Mouse (Mus musculus) G1E-ER4 (cell line): ENCODE measurements around the gene Slc4a4. TPM values are rescaled to one million over a fixed set of nuclear protein-coding genes. Genes with fewer than 3 reads are reported as not detected.

Experiments
- GATA1 ChIP-seq: IDR thresholded peaks from one replicate; pipeline ENCODE4 v1.8.0; 2012; ENCODE audit warnings: low read length, inconsistent platforms
- polyA plus RNA-seq: library from polyadenylated mRNA; stranded (reverse); fragments of >175 nt; gene quantifications from 2 replicates; pipeline ENCODE4 v1.2.3, GENCODE M21; 2012

Gene Slc4a4
- polyA plus RNA-seq, 1 experiment: not detected

DNA sequence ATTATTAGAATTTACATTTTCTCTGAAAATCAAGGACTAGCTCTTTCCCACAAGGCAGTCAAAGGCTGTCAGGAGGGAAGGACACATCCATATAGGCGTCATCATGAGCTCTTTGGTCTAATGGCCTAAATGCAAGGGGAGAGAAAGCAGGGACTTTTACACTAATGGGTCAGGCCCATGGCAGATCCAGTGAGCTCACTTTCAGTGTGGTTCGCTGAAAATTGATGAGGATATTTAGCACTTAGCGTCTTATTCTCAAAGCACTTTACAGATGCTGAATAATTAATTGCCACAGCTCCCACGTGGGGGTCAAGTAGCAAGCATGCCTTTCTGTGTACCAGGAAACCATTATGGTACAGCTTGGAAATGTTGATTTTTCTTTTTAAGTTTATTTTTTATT is 16.5 kb downstream of the Slc4a4 start:
- no peak for TF ChIP-seq GATA1

DNA sequence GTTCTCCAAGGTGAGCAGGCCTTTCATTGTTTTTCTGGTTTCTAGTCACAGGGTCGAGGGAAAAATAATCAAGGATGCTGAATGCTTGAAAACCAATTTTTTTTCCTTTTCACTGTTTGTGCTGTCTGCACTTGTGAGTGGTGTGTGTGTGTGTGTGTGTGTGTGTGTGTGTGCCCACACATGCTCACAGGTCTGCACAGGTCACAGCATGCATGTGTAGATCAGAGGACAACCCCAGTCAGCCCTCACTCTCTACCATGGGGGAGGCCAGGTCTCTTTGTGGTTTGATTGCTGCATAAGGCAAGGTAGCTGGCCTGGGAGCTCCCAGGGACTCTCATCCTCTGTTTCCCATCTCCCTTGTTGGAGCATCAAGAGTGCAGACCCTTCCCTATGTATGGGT is 16.9 kb downstream of the Slc4a4 start:
- no peak for TF ChIP-seq GATA1

GRCm38 (mm10) chr5:88904841-88905240 is 18.2 kb downstream of the Slc4a4 start:
- TF ChIP-seq GATA1: no peak

GRCm38 (mm10) chr5:88907615-88908014 is 21.0 kb downstream of the Slc4a4 start:
- no peak for TF ChIP-seq GATA1

DNA sequence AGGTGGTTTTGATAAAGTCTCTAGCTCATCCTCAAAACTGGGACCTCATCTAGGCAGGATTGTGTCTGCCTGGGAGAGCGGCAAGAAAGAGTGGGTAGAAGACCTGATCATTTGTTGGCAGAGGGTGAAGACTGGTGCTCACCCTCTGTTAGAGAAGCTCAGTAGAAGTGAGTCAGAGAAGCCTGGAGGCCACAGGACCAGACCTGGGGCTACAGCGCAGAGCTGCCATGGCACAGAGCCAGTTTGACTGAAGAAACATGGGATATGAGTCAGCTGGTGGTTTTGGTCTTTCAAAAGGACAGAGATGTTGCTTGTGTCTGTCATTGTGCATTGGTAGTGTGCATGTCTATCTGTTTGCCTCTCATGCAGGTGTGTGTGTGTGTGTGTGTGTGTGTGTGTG is 26.0 kb downstream of the Slc4a4 start:
- no peak for TF ChIP-seq GATA1

- no peak for TF ChIP-seq GATA1
These were observed 28.5 kb downstream of the Slc4a4 start for GRCm38 (mm10) chr5:88915082-88915481.

- no peak for TF ChIP-seq GATA1
These were observed 29.9 kb downstream of the Slc4a4 start for GRCm38 (mm10) chr5:88916501-88916971.

DNA sequence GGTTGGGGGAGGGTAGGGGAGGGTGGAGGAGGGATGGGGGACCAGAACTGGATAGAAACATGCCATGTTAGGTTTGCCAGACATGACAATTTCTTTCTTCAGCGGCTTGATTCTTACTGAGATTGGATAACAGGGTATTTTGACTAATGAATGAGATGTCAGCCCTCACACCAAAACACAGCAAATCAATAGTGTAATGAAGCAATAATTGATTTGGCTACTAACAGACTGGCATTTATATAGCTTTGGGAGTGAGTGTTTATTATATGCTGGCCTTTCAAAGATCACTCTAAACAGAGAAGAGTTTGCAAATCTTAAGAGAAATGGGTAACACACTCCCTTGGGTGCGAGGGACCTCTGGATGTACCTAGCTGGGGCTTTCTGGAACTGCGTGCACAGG is 30.6 kb downstream of the Slc4a4 start:
- no peak for TF ChIP-seq GATA1

DNA sequence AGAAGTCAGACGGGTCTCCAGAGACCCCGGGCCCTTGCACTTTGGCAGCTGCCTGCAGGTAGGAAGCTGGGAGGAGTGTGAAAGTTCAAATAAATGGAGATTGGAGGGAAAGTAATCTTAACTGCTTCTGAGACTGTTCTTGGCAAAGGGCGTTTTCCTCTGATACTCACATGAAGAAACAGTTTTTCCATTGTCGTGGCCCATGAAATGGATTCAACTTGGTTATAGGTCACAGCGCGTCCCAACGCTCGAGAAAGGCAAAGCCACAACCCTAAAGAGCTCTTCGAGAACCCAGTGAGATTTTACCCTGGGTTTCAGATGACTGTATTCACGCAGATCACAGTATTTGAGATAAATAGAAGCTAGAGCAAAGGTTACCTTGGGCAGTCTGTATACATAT is 31.0 kb downstream of the Slc4a4 start:
- no peak for TF ChIP-seq GATA1

GRCm38 (mm10) chr5:88918538-88918937 is 31.9 kb downstream of the Slc4a4 start:
- TF ChIP-seq GATA1: no peak

- TF ChIP-seq GATA1: no peak
These were observed 39.0 kb downstream of the Slc4a4 start for GRCm38 (mm10) chr5:88925576-88925975.

DNA sequence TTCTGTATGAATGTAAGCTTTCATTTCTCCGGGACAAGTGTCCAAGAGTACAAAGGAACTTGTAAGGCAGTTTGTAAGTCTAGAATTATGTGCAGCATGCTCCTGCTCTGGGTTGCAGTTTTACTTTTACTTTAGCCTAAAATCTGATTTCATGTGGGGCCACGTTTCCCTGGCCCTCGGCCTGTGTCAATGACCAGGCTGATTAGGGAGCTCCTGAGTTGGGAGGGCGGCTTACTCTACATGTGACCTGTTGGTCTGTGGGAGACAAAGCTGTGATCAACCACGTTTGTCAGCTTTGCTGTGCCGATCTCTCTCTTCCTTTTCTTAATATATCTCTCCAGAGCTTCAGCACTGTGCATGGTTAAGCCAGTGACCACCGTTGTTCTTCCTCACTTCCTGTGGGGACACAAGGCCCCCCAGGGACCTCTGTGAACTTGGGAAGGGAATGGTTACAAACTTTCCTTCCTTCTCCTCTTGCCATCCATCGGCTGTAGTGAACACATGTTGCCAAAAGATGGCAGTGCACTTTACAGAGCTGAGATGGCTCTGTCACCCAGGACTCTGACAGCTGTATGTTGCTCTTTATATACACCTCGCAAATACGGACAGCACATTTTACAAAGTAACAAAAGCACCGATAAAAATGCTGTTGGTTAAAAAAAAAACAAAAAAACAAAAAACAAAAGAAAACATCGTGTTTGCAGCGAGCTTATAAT is 41.7 kb downstream of the Slc4a4 start:
- no peak for TF ChIP-seq GATA1

- TF ChIP-seq GATA1: no peak
These were observed 42.9 kb downstream of the Slc4a4 start for GRCm38 (mm10) chr5:88929392-88930094.

DNA sequence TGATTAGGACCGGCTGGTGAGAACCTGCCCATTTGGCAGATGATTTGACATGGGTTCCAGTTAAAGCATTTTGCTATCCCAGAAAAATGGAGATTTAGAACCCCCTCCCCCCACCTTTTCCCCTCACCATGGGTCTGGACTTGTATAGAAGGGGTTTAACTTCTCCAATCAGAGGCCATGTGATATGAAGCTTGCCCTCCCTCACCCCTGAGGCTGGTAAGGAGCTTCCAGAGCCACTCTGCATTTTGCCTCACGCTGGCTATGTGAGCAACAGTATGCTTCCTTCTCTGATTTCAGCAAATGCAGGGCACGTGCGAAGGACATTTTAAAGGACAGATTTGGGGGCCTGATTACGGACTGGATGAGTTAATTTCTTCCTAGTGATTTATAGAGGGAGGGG is 43.5 kb downstream of the Slc4a4 start:
- no peak for TF ChIP-seq GATA1

- no peak for TF ChIP-seq GATA1
These were observed 44.0 kb downstream of the Slc4a4 start for GRCm38 (mm10) chr5:88930611-88931010.

DNA sequence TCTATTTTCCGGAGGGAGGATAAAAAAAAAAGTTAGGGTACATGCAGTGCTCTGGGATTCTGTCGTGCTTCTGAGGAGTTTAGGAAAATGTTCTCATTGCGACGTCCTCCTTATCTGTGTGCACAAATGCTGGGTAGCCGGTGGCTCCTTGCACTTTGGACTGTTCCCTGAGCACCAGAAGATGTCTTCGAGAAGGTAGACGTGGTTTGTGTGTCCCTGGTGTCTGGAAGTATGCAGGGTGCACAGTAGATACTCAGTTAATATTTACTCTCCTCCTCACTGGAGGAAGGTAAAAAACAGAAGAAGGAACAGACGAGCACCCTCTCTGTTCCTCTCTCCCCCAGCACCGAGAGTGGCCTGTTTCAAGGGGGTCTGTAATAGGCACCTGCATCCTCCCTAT is 44.6 kb downstream of the Slc4a4 start:
- TF ChIP-seq GATA1: no peak

DNA sequence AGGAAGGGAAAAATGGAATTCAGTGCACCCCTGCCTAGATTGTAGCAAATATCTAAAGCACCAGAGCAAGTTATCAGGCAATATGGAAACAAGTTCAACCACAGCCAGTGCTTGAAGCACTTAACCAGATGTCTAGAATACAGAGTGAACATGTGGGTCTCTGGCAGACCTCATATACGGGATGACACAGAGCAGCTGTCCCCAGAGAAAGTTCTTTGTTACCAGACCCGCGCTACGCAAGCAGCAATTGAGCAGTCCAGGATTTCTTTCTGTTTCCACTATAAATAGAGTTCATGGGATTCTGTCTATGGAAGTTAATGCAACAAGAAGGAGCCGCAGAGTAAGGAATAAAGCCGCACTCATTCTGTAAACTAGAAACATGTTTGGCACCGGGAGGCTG is 46.8 kb downstream of the Slc4a4 start:
- no peak for TF ChIP-seq GATA1

DNA sequence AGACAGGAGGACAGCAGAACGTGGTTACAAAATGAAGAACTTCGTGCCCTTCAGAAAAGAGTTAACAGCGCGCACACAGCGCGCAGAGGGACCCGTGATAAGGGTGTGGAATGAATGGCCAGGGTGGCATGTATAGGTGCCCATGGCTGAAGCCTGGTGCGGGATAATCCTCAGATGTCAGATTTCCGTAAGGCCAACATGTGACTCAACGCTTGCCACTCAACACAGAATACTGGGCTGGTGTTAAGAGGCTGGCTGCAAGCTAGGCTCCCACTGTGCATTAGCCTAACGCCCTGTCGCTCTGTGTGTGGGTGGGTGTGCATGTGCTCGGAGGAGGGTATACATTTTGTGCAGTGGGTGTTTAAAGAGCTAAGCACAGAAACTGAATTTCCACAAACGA is 47.3 kb downstream of the Slc4a4 start:
- no peak for TF ChIP-seq GATA1
